Mouse (Mus musculus) CH12.LX (cell line): ENCODE measurements around the gene Ripply1.

ENCODE experiments used
- BHLHE40 ChIP-seq: IDR thresholded peaks from 2 replicates; pipeline ENCODE4 v1.6.1; 2011; ENCODE audit warnings: mild to moderate bottlenecking, low read depth, low read length, improper control_type of control experiment
- CHD2 ChIP-seq: IDR thresholded peaks from 2 replicates; pipeline ENCODE4 v1.6.1; 2011; ENCODE audit warnings: low read length, improper control_type of control experiment
- CTCF ChIP-seq, 2 experiments: IDR thresholded peaks in 1 of 2; conservative IDR thresholded peaks in 1 of 2; 2 replicates each; pipeline ENCODE4 v1.5.1; 2011 to 2012; ENCODE audit warnings: low read depth in 2 of 2, low read length in 2 of 2, improper control_type of control experiment in 1 of 2, inconsistent platforms in 1 of 2, mild to moderate bottlenecking in 1 of 2, moderate library complexity in 1 of 2
- GABPA ChIP-seq: IDR thresholded peaks from 2 replicates; pipeline ENCODE4 v1.6.1; 2012; ENCODE audit warnings: low read depth, low read length, improper control_type of control experiment, inconsistent platforms; ENCODE audit not compliant: insufficient replicate concordance
- HCFC1 ChIP-seq: IDR thresholded peaks from 2 replicates; pipeline ENCODE4 v1.6.1; 2012; ENCODE audit warnings: low read depth, mild to moderate bottlenecking, inconsistent platforms, low read length, improper control_type of control experiment
- MAX ChIP-seq: IDR thresholded peaks from 2 replicates; pipeline ENCODE4 v1.6.1; 2011; ENCODE audit warnings: low read length, improper control_type of control experiment
- POLR2A ChIP-seq: IDR thresholded peaks from 2 replicates; pipeline ENCODE4 v1.6.1; 2011; ENCODE audit warnings: low read depth, mild to moderate bottlenecking, improper control_type of control experiment, low read length
- RAD21 ChIP-seq: IDR thresholded peaks from 2 replicates; pipeline ENCODE4 v1.6.1; 2011; ENCODE audit warnings: low read depth, mild to moderate bottlenecking, low read length, improper control_type of control experiment, moderate library complexity
- RCOR1 ChIP-seq: conservative IDR thresholded peaks from 2 replicates; pipeline ENCODE4 v1.6.1; 2012; ENCODE audit warnings: low read depth, mild to moderate bottlenecking, inconsistent platforms, low read length, improper control_type of control experiment
- USF1 ChIP-seq: IDR thresholded peaks from 2 replicates; pipeline ENCODE4 v1.6.1; 2014; ENCODE audit warnings: low read depth, mild to moderate bottlenecking, inconsistent platforms, low read length, improper control_type of control experiment
- ZMIZ1 ChIP-seq: IDR thresholded peaks from 2 replicates; pipeline ENCODE4 v1.6.1; 2012; ENCODE audit warnings: low read depth, mild to moderate bottlenecking, inconsistent platforms, low read length, improper control_type of control experiment

DNA sequence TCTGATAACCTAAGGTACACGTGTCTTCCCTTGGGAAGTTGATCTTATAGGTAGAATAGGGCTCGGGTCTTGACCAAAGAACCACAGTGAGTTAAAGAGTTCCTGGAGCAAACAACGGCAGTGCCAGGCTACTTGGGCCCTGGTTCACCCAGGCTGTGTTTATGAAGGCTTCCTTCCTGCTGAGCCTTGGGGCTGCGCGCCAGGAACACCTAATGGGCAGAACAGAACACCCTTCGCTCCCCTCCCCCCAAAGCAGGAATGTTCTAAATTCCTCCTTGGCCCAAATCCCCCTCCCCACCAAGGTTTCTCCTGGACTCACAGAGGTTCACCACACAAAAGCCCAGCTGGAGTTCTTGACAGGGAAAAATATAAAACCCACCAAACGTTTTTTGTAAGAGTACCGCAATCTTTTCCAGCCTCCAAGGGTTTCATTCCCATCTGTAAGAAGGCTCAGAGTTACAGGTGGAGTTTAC, 18.3 kb upstream of the Ripply1 start, which contains the start of gene Cldn2:
- TF ChIP-seq POLR2A (no peak), RCOR1 (no peak), CHD2 (no peak), ZMIZ1 (no peak), RAD21 (no peak), HCFC1 (no peak), CTCF (conservative IDR thresholded peaks at IDR 0.05 in 1 of 2, IDR thresholded peaks at IDR 0.05 in 1 of 2; ENCODE audit: low read depth in 2 of 2, low read length in 2 of 2) (no peak), MAX (no peak), USF1 (no peak), BHLHE40 (no peak), GABPA (no peak)
